Mouse (Mus musculus): Measurements from ENCODE around the gene Pax4. TPM values are rescaled to one million over a fixed set of nuclear protein-coding genes. Genes with fewer than 3 reads are reported as not detected.

Gene Pax4
- polyA plus RNA-seq, 1 experiment, result not detected

DNA sequence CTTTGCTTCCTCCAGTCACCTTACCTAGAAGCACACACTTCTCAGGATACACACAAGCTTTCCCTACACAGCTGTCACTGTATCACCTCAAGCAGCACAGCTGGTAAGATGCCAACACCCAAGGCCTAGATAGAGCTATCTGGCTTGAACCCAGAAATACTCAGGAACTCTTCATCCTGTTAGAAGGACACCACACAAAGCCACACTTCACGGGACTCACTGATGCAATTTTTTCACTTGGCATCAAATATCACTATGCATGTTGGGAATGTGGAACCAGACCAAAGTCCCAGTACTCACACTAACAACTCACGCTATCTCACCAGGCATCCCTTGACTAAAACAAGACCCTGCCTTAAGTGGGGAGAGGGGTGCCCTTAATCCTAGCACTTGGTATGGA is 29.5 kb downstream of the Pax4 start:
- no peak for TF ChIP-seq GATA1 (IDR thresholded peaks at IDR 0.05; ENCODE audit: low read length)
- no peak for TF ChIP-seq TAL1 (IDR thresholded peaks at IDR 0.05; ENCODE audit: low read length)
- Histone ChIP-seq H3K9me3 (ENCODE audit: control insufficient read depth, low read length) (no peaks in the 10 kb centered on the region), H3K4me3 (replicated peaks) (peak overlapping the region; percentile 81), H3K4me1 (ENCODE audit: control insufficient read depth) (peaks cover 47% of the 10 kb centered on the region), H3K36me3 (ENCODE audit: control insufficient read depth) (peaks cover 64% of the 10 kb centered on the region), H3K27me3 (ENCODE audit: control insufficient read depth) (no peaks in the 10 kb centered on the region)

DNA sequence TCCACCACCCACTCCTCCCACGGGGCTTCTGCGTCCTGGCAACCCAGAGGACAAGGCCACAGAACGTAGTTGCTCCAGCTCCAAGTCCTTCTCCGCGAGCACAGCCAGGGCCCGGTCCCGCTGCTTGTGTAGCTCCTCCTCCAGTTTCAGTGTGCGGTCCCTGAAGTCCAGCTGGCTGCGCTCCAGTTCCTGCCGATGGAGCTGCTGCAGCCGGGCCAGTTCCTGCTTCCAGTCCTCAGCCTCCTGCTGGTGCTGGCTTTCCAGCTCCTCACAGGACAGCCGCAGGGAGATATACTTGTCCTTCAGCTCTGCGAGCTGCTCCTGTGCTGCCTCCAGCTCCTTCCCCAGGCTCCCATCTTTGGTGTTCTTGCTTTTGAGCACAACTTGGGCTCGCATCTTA is 30.7 kb downstream of the Pax4 start:
- TF ChIP-seq GATA1 (IDR thresholded peaks at IDR 0.05; ENCODE audit: low read length), result no peak
- TF ChIP-seq TAL1 (IDR thresholded peaks at IDR 0.05; ENCODE audit: low read length), result no peak
- Histone ChIP-seq H3K4me1 (ENCODE audit: control insufficient read depth) (peaks cover 46% of the 10 kb centered on the region), H3K4me3 (replicated peaks) (no peak overlapping the region), H3K9me3 (ENCODE audit: control insufficient read depth, low read length) (no peaks in the 10 kb centered on the region), H3K27me3 (ENCODE audit: control insufficient read depth) (no peaks in the 10 kb centered on the region), H3K36me3 (ENCODE audit: control insufficient read depth) (peaks cover 62% of the 10 kb centered on the region)

DNA sequence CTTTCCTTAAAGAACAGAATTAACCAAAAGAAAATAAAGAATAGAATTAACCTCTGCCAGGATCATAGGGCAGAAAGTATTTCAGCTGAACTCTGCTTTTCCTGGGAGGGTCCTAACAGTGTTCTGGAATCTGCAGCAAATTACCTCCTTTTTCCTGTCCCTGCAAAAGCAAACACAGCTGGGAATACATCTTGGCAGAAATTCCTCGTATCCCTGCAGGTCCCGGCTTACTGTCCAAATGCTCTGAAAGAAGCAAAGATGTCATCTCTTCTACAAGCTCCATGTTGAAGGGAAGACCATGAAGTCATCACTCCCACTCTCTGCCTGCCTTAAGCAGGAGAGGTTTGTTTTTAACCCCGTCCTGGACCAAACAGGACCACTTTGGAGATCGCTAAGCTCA is 32.2 kb downstream of the Pax4 start:
- no peak for TF ChIP-seq TAL1 (IDR thresholded peaks at IDR 0.05; ENCODE audit: low read length)
- no peak for TF ChIP-seq GATA1 (IDR thresholded peaks at IDR 0.05; ENCODE audit: low read length)
- H3K36me3 ChIP-seq (ENCODE audit: control insufficient read depth), result peaks cover 59% of the 10 kb centered on the region
- H3K27me3 ChIP-seq (ENCODE audit: control insufficient read depth), result no peaks in the 10 kb centered on the region
- H3K4me1 ChIP-seq (ENCODE audit: control insufficient read depth), result peaks cover 33% of the 10 kb centered on the region
- H3K9me3 ChIP-seq (ENCODE audit: control insufficient read depth, low read length), result no peaks in the 10 kb centered on the region
- H3K4me3 ChIP-seq (replicated peaks), result no peak overlapping the region

DNA sequence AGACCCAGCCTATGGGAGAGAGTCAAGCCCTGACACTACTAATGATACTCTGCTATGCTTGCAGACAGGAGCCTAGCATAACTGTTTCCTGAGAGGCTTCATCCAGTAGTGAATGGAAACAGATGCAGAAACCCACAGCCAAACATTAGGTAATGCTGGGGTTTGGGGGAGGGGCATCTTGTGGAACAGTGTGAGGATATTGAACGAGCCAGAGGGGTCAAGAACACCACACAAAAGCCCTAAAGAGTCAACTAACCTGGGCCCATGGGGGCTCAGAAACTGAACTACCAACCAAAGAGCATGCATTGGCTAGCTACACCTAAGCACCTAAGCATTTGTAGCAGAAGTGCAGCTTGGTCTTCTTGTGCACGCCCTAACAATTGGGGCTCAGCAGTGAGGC is 37.9 kb downstream of the Pax4 start:
- no peaks in the 10 kb centered on the region for H3K9me3 ChIP-seq (ENCODE audit: control insufficient read depth, low read length)
- no peak overlapping the region for H3K4me3 ChIP-seq (replicated peaks)
- peaks cover 2% of the 10 kb centered on the region; the same call in 1 of the 2 replicates for H3K4me1 ChIP-seq (ENCODE audit: control insufficient read depth)
- H3K36me3 ChIP-seq (ENCODE audit: control insufficient read depth), result peaks cover 18% of the 10 kb centered on the region
- no peaks in the 10 kb centered on the region for H3K27me3 ChIP-seq (ENCODE audit: control insufficient read depth)
- no peak for TF ChIP-seq TAL1 (IDR thresholded peaks at IDR 0.05; ENCODE audit: low read length)
- no peak for TF ChIP-seq GATA1 (IDR thresholded peaks at IDR 0.05; ENCODE audit: low read length)

DNA sequence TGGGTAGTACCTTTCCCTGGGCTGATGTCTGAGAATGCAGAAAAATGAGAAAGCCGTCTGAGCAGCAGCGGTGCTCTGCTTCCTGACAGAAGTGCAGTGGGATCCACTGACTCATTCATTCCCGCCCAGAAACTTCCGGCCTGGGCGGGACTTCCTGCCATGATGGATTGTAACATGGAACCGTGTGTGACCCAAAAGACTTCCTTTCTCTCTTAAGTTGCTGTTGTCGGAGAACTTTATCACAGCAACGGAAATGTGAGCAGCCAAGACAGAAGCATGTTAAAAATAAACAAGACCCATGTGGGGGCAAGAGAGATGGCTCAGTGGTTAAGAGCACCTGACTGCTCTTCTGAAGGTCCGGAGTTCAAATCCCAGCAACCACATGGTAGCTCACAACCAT is 39.1 kb downstream of the Pax4 start:
- no peak for TF ChIP-seq TAL1 (IDR thresholded peaks at IDR 0.05; ENCODE audit: low read length)
- no peak for TF ChIP-seq GATA1 (IDR thresholded peaks at IDR 0.05; ENCODE audit: low read length)
- Histone ChIP-seq H3K4me1 (ENCODE audit: control insufficient read depth) (peaks cover 2% of the 10 kb centered on the region; the same call in 1 of the 2 replicates), H3K27me3 (ENCODE audit: control insufficient read depth) (no peaks in the 10 kb centered on the region), H3K4me3 (replicated peaks) (no peak overlapping the region), H3K36me3 (ENCODE audit: control insufficient read depth) (peaks cover 7% of the 10 kb centered on the region), H3K9me3 (ENCODE audit: control insufficient read depth, low read length) (no peaks in the 10 kb centered on the region)

DNA sequence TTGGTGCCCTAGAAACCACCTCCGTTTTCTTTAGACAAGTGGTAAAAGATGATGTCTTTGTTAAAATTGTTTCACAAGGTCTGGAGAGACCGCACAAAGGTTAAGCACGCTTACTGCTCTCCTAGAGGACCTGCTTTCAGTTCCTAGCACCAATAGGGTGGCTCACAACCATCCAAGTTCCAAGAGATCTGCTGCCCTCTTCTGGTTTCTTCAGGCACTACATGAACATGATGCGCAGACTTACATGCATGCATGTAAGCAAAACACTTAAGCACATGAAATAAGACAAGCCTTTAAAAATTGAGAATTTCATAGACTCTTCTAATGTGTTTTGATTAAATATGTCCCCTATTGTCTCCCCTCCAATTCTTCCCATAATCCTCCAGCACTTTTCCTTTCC is 49.4 kb downstream of the Pax4 start:
- TF ChIP-seq TAL1 (IDR thresholded peaks at IDR 0.05; ENCODE audit: low read length) (no peak), GATA1 (IDR thresholded peaks at IDR 0.05; ENCODE audit: low read length) (no peak)
- H3K4me1 ChIP-seq (ENCODE audit: control insufficient read depth), result no peaks in the 10 kb centered on the region
- peaks cover 11% of the 10 kb centered on the region for H3K9me3 ChIP-seq (ENCODE audit: control insufficient read depth, low read length)
- H3K4me3 ChIP-seq (replicated peaks), result no peak overlapping the region
- H3K36me3 ChIP-seq (ENCODE audit: control insufficient read depth), result no peaks in the 10 kb centered on the region
- H3K27me3 ChIP-seq (ENCODE audit: control insufficient read depth), result peaks cover 53% of the 10 kb centered on the region

DNA sequence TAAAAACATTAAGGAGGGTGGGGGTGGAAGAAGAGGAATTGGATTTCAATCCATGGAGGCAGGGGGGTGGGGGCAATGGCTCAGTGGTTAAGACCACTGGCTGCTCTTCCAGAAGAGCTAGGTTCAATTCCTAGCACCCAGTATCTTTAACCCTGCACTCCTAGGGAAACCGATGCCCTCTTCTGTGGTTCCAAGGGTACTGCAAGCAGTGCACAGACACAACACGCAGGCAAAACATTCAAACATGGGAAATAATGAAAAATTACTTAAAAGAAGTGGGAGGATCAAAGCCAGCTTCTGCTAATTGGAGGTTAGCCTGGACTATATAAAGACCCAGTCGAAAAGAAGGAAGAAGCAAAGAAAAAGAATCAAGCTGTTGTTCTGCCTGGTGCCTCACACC is 50.4 kb downstream of the Pax4 start:
- Histone ChIP-seq H3K27me3 (ENCODE audit: control insufficient read depth) (peaks cover 57% of the 10 kb centered on the region), H3K4me1 (ENCODE audit: control insufficient read depth) (no peaks in the 10 kb centered on the region)

DNA sequence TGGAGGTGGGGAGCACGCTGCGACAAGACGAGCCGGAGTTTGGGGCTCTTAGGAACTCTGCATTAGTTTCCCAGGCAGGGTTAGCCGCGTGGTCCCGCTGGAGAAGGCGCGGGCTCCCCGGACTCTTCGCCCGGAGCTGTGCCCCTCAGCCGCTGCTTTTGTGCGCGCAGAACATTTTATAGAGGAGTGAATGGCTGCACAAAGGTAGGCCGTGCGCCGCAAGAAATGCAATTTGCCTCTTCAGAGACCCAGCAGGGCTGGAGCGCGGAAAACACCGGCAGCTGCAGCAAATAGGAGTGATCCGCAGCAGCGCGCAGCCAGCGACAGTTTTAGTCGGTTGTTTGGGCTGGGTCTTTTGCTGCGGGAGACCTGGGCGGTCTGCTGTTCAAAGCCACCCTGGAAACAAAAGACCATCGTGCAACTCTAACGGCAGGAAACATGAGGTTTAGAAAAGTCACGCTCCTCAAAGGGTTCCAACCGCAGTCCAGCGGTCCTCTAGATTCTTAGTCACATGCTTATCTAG is 51.4 kb downstream of the Pax4 start, which contains the start of gene Zfp800:
TSS of gene Zfp800 (minus strand) at position 325 of the 523 bp plus-strand sequence.
- no peaks in the 10 kb centered on the region for H3K4me1 ChIP-seq (ENCODE audit: control insufficient read depth)
- H3K4me3 ChIP-seq (replicated peaks), result no peak within 1 kb of the TSS
- TF ChIP-seq GATA1 (IDR thresholded peaks at IDR 0.05; ENCODE audit: low read length), result no peak
- TF ChIP-seq TAL1 (IDR thresholded peaks at IDR 0.05; ENCODE audit: low read length), result no peak
- no peaks in the 10 kb centered on the region for H3K36me3 ChIP-seq (ENCODE audit: control insufficient read depth)
- peaks cover 11% of the 10 kb centered on the region for H3K9me3 ChIP-seq (ENCODE audit: control insufficient read depth, low read length)
- peaks cover 57% of the 10 kb centered on the region for H3K27me3 ChIP-seq (ENCODE audit: control insufficient read depth)

More for the DNA sequence above, 50.4 kb downstream of the Pax4 start:
- Histone ChIP-seq H3K4me3 (replicated peaks) (no peak overlapping the region), H3K9me3 (ENCODE audit: control insufficient read depth, low read length) (peaks cover 11% of the 10 kb centered on the region), H3K36me3 (ENCODE audit: control insufficient read depth) (no peaks in the 10 kb centered on the region)
- TF ChIP-seq TAL1 (IDR thresholded peaks at IDR 0.05; ENCODE audit: low read length) (no peak), GATA1 (IDR thresholded peaks at IDR 0.05; ENCODE audit: low read length) (no peak)

DNA sequence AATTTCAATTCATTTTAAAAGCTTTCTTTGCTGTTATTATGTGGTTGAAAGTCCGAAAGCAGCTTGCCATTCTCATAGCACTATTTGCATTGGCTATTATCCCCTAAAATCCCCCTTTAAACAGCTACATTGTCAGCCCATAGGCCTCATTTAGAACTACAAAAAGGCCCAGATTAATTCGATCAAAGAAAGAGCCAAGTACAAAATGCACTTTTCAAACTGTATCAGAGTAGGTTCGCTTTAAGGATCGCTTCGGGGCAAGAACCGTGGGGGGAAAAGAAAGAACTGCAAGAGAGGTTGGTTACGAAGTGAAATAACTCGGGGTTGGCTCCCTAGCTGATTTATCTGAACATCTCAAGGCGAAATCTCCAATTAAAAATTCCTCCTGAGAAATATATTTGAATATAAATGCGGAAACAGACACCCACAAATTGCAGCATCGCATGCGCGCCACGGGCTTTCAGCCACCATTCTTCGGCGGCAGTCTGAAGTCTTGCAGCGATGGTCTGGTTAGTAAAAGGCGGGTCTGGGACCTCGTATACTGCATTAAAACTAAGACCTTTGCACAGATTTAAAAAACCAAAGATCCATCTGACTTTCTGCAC is 52.2 kb downstream of the Pax4 start:
- H3K27me3 ChIP-seq (ENCODE audit: control insufficient read depth), result peaks cover 57% of the 10 kb centered on the region
- no peak overlapping the region for H3K4me3 ChIP-seq (replicated peaks)

More for the DNA sequence above, 52.2 kb downstream of the Pax4 start:
- TF ChIP-seq TAL1 (IDR thresholded peaks at IDR 0.05; ENCODE audit: low read length) (no peak), GATA1 (IDR thresholded peaks at IDR 0.05; ENCODE audit: low read length) (no peak)
- Histone ChIP-seq H3K4me1 (ENCODE audit: control insufficient read depth) (no peaks in the 10 kb centered on the region), H3K36me3 (ENCODE audit: control insufficient read depth) (no peaks in the 10 kb centered on the region), H3K9me3 (ENCODE audit: control insufficient read depth, low read length) (peaks cover 11% of the 10 kb centered on the region)
